Mouse (Mus musculus): ENCODE measurements around the gene Tmem129. TPM values are rescaled to one million over a fixed set of nuclear protein-coding genes. Genes with fewer than 3 reads are reported as not detected.

Gene Tmem129
- polyA plus RNA-seq, 1 experiment from 2014 or later: 38.3 TPM

DNA sequence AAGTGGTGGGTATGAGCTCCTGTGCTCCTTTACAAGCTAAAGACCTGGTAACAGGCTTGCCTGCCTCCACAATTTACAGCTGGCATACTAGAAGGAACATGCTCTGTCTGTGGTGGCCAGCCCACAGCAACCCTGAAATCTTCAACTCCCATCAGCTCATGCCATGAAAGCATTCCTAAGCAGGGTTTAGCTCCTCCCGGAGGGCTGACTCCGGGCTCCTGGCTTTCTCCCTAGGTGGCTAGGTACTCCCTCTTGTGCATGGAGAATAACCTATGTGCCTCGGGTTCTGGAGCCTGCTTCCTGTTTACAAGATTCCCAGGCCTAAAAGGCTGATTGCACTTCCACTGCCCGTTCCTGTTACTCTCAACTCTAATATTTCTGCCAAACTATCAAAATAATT is 19.4 kb downstream of the Tmem129 start:
- Histone ChIP-seq H3K27me3 (ENCODE audit: insufficient read depth, low read length) (no peaks in the 10 kb centered on the region), H3K9ac (no peak overlapping the region), H3K36me3 (ENCODE audit: insufficient read depth) (peaks cover 67% of the 10 kb centered on the region), H3K4me3 (ENCODE audit: low read depth, low read length) (no peak overlapping the region), H3K4me1 (ENCODE audit: insufficient read depth) (no peaks in the 10 kb centered on the region), H3K27ac (ENCODE audit: low read depth) (no peak overlapping the region), H3K4me2 (no peak overlapping the region), H3K9me3 (ENCODE audit: low read depth, low read length) (no peaks in the 10 kb centered on the region)
- TF ChIP-seq CTCF (IDR thresholded peaks at IDR 0.05; ENCODE audit: low read depth): no peak
- ATAC-seq (ENCODE audit: insufficient read depth) (no peak), DNase-seq (peak; percentile 27)
- 41% methylated on average over 4 of the region's 4 CpGs for WGBS

GRCm38 (mm10) chr5:33637606-33638350 is 20.4 kb downstream of the Tmem129 start:
- ATAC-seq (ENCODE audit: insufficient read depth) (no peak), DNase-seq (no peak)
- Histone ChIP-seq H3K4me1 (ENCODE audit: insufficient read depth) (no peaks in the 10 kb centered on the region), H3K9ac (no peak overlapping the region), H3K4me3 (ENCODE audit: low read depth, low read length) (no peak overlapping the region), H3K9me3 (ENCODE audit: low read depth, low read length) (no peaks in the 10 kb centered on the region), H3K36me3 (ENCODE audit: insufficient read depth) (peaks cover 56% of the 10 kb centered on the region), H3K4me2 (no peak overlapping the region), H3K27ac (ENCODE audit: low read depth) (no peak overlapping the region), H3K27me3 (ENCODE audit: insufficient read depth, low read length) (no peaks in the 10 kb centered on the region)
- TF ChIP-seq CTCF (IDR thresholded peaks at IDR 0.05; ENCODE audit: low read depth): no peak
- WGBS: 78% methylated on average over 3 of the region's 3 CpGs

GRCm38 (mm10) chr5:33635361-33635760 is 22.9 kb downstream of the Tmem129 start:
- no peak for ATAC-seq (ENCODE audit: insufficient read depth)
- H3K9me3 ChIP-seq (ENCODE audit: low read depth, low read length): no peaks in the 10 kb centered on the region
- no peaks in the 10 kb centered on the region for H3K27me3 ChIP-seq (ENCODE audit: insufficient read depth, low read length)
- H3K4me2 ChIP-seq: no peak overlapping the region
- no peak overlapping the region for H3K9ac ChIP-seq
- no peak for TF ChIP-seq CTCF (IDR thresholded peaks at IDR 0.05; ENCODE audit: low read depth)
- H3K27ac ChIP-seq (ENCODE audit: low read depth): no peak overlapping the region
- H3K4me1 ChIP-seq (ENCODE audit: insufficient read depth): no peaks in the 10 kb centered on the region
- DNase-seq: no peak
- peaks cover 32% of the 10 kb centered on the region for H3K36me3 ChIP-seq (ENCODE audit: insufficient read depth)
- H3K4me3 ChIP-seq (ENCODE audit: low read depth, low read length): no peak overlapping the region
- WGBS: 85% methylated on average over 3 of the region's 3 CpGs

DNA sequence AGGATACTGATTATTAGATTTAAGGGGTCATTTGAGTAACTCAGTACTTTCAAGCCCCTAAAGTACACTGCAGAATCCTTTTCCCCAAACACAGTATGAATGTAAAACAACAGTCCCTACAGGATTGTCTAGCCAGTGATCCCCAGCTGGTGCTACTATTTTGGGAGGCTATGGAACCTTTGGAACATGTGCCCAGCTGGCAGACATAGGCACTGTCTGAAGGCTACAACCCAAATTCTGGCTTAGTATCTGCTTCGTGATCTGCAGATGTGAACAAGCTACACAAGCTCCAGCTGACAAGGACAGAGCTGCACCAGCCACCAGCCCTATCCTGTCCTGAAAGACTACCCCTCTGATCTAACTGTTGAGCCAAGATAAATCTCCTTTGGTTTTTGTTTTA is 25.7 kb downstream of the Tmem129 start:
- peaks cover 9% of the 10 kb centered on the region for H3K4me1 ChIP-seq (ENCODE audit: insufficient read depth)
- H3K36me3 ChIP-seq (ENCODE audit: insufficient read depth): peaks cover 8% of the 10 kb centered on the region; the same call in 1 of the 2 replicates
- H3K9me3 ChIP-seq (ENCODE audit: low read depth, low read length): no peaks in the 10 kb centered on the region
- DNase-seq (no peak), ATAC-seq (ENCODE audit: insufficient read depth) (no peak)
- WGBS: 86% methylated on average over 1 of the region's 1 CpGs
- H3K4me3 ChIP-seq (ENCODE audit: low read depth, low read length): no peak overlapping the region
- no peak for TF ChIP-seq CTCF (IDR thresholded peaks at IDR 0.05; ENCODE audit: low read depth)
- H3K9ac ChIP-seq: no peak overlapping the region
- no peaks in the 10 kb centered on the region for H3K27me3 ChIP-seq (ENCODE audit: insufficient read depth, low read length)
- H3K27ac ChIP-seq (ENCODE audit: low read depth): no peak overlapping the region
- H3K4me2 ChIP-seq: no peak overlapping the region

DNA sequence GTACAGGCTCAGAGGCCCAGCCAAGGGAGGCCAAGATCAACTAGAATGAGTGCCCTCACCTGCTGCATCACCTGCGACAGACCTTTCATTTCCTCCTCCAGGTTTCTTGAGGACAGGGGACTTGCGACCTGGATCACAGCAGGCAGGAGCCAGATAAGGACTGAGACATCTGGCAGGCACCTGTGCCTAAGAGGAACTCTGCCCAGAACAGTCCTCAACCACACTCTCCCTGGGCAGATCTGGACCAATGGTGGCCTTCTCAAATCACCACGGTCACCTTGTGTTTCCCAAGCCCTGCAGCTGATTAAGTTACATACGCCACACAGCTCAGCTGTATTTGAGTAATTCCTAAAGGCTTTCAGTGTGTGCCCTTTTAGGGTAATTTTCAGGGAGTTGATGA is 27.6 kb downstream of the Tmem129 start:
- H3K4me3 ChIP-seq (ENCODE audit: low read depth, low read length): peak overlapping the region; percentile 65
- DNase-seq (no peak), ATAC-seq (ENCODE audit: insufficient read depth) (no peak)
- WGBS: 64% methylated on average over 4 of the region's 4 CpGs
- H3K9ac ChIP-seq: no peak overlapping the region; the same call in 1 of the 2 replicates
- H3K27me3 ChIP-seq (ENCODE audit: insufficient read depth, low read length): no peaks in the 10 kb centered on the region
- 0 out of 2 replicates have a peak overlapping the region, but pooled peaks have one; percentile 72 for H3K27ac ChIP-seq (ENCODE audit: low read depth)
- no peak for TF ChIP-seq CTCF (IDR thresholded peaks at IDR 0.05; ENCODE audit: low read depth)
- no peaks in the 10 kb centered on the region for H3K36me3 ChIP-seq (ENCODE audit: insufficient read depth)
- H3K4me1 ChIP-seq (ENCODE audit: insufficient read depth): peaks cover 9% of the 10 kb centered on the region
- H3K4me2 ChIP-seq: peak overlapping the region; percentile 80
- H3K9me3 ChIP-seq (ENCODE audit: low read depth, low read length): no peaks in the 10 kb centered on the region

DNA sequence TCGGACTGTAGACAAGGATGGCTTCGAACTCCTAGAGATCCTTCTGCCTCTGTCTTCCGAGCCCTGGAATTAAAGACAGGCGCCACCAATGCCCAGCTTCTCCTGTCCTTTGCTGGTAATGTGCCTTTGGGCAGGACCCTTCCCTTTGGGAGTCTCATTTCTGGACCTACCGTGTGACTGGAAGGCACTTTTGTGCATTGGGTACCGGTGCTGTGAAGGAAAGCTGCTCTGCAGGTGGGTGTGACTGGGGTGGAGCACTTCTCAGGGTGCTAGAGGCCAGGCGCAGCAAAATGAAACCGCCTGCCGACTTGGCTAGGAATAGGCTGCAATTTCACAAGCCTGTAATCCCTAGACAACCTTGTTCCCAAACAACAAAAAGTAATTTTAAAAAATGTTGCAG is 28.2 kb downstream of the Tmem129 start:
- DNase-seq: peak; percentile 15
- peak overlapping the region; percentile 72; the same call in 1 of the 2 replicates for H3K27ac ChIP-seq (ENCODE audit: low read depth)
- TF ChIP-seq CTCF (IDR thresholded peaks at IDR 0.05; ENCODE audit: low read depth): no peak
- H3K9ac ChIP-seq: peak overlapping the region; percentile 63
- peaks cover 9% of the 10 kb centered on the region for H3K4me1 ChIP-seq (ENCODE audit: insufficient read depth)
- peak overlapping the region; percentile 65 for H3K4me3 ChIP-seq (ENCODE audit: low read depth, low read length)
- no peaks in the 10 kb centered on the region for H3K27me3 ChIP-seq (ENCODE audit: insufficient read depth, low read length)
- H3K4me2 ChIP-seq: peak overlapping the region; percentile 80
- WGBS: 2% methylated on average over 9 of the region's 9 CpGs
- H3K36me3 ChIP-seq (ENCODE audit: insufficient read depth): no peaks in the 10 kb centered on the region
- peak; percentile 30 for ATAC-seq (ENCODE audit: insufficient read depth)
- no peaks in the 10 kb centered on the region for H3K9me3 ChIP-seq (ENCODE audit: low read depth, low read length)

- no peaks in the 10 kb centered on the region for H3K9me3 ChIP-seq (ENCODE audit: low read depth, low read length)
- H3K9ac ChIP-seq: peak within 1 kb of the TSS; percentile 68
- under 1% methylated on average over 90 of the region's 99 CpGs for WGBS
- DNase-seq (peak; percentile 99), ATAC-seq (ENCODE audit: insufficient read depth) (peak; percentile 97)
- peak within 1 kb of the TSS; percentile 65 for H3K4me3 ChIP-seq (ENCODE audit: low read depth, low read length)
- TF ChIP-seq CTCF (IDR thresholded peaks at IDR 0.05; ENCODE audit: low read depth): no peak
- H3K4me1 ChIP-seq (ENCODE audit: insufficient read depth): peaks cover 9% of the 10 kb centered on the region
- peak within 1 kb of the TSS; percentile 88 for H3K27ac ChIP-seq (ENCODE audit: low read depth)
- peak within 1 kb of the TSS; percentile 83 for H3K4me2 ChIP-seq
- no peaks in the 10 kb centered on the region for H3K27me3 ChIP-seq (ENCODE audit: insufficient read depth, low read length)
- H3K36me3 ChIP-seq (ENCODE audit: insufficient read depth): no peaks in the 10 kb centered on the region
These were observed 28.8 kb downstream of the Tmem129 start, which contains the start of the genes Fam53a and Gm9903 for GRCm38 (mm10) chr5:33629301-33629987. TSS of gene Fam53a (minus strand) at chr5:33629635. TSS of gene Gm9903 (plus strand) at chr5:33629925.

All from lung, embryonic 14.5 days (tissue).